Mouse (Mus musculus) stomach, postnatal 0 days (tissue): Measurements from ENCODE around the gene Tex44. TPM values are rescaled to one million over a fixed set of nuclear protein-coding genes. Genes with fewer than 3 reads are reported as not detected.
A peak's percentile ranks its signal among the peaks of the same experiment; 100 is the strongest.

Experiments used
- ATAC-seq: fragments of 200-750 bp; cut with Nextera tagmentation; 2 replicates; pipeline ENCODE4 v1.8.0; 2017; ENCODE audit not compliant: low FRiP score, low TSS enrichment
- DNase-seq: peaks from one replicate; pipeline ENCODE4 v3.0.0-alpha.2; 2016; ENCODE audit warnings: low spot score
- H3K27ac ChIP-seq: fragments of 300-500 bp; sonication (generic); replicated peaks from 2 replicates; pipeline ENCODE4 v1.5.1; 2014; ENCODE audit warnings: mild to moderate bottlenecking, control low read depth
- H3K27me3 ChIP-seq: fragments of 300-500 bp; sonication (generic); 2 replicates; pipeline ENCODE4 v1.6.1; 2014; ENCODE audit warnings: low read length; ENCODE audit not compliant: control insufficient read depth, insufficient read depth
- H3K36me3 ChIP-seq: fragments of 300-500 bp; sonication (generic); 2 replicates; pipeline ENCODE4 v1.6.1; 2014; ENCODE audit warnings: low read length, mixed read lengths; ENCODE audit not compliant: control insufficient read depth, insufficient read depth
- H3K4me1 ChIP-seq: fragments of 300-500 bp; sonication (generic); replicated peaks from 2 replicates; pipeline ENCODE4 v1.6.1; 2014; ENCODE audit warnings: antibody characterized with exemption; ENCODE audit not compliant: control insufficient read depth, insufficient read depth
- H3K4me2 ChIP-seq: fragments of 300-500 bp; sonication (generic); replicated peaks from 2 replicates; pipeline ENCODE4 v1.6.1; 2014; ENCODE audit warnings: low read depth, mild to moderate bottlenecking, control low read depth, moderate library complexity
- H3K4me3 ChIP-seq: fragments of 300-500 bp; sonication (generic); 2 replicates; pipeline ENCODE4 v1.5.1; 2014; ENCODE audit warnings: low read depth, low read length, control low read depth
- H3K9ac ChIP-seq: fragments of 300-500 bp; sonication (generic); 2 replicates; pipeline ENCODE4 v1.6.1; 2014; ENCODE audit warnings: mild to moderate bottlenecking, low read length, control low read depth, mixed read lengths
- H3K9me3 ChIP-seq: fragments of 300-500 bp; sonication (generic); 2 replicates; pipeline ENCODE4 v1.6.1; 2016; ENCODE audit warnings: low read length; ENCODE audit not compliant: control insufficient read depth
- CTCF ChIP-seq: IDR thresholded peaks from 2 replicates; pipeline ENCODE4 v1.5.1; 2016; ENCODE audit warnings: antibody characterized with exemption, low read depth, mild to moderate bottlenecking, moderate library complexity
- EP300 ChIP-seq: optimal IDR thresholded peaks from 2 replicates; pipeline ENCODE3; 2016; ENCODE audit warnings: antibody characterized with exemption
- WGBS: fragments of 180-500 bp; shearing (Covaris S2); extraction: QIAGEN DNeasy Blood & Tissue Kit; methylation state at CpG from one replicate; pipeline ENCODE4 v1.1.7; 2014; 5-methylcytosine and 5-hydroxymethylcytosine counted together
- polyA plus RNA-seq: library from polyadenylated mRNA; unstranded; fragments of >200 nt; fragmentation: Nextera tagmentation; extraction: Ambion mirVana; gene quantifications from 2 replicates; pipeline ENCODE4 v1.2.1, GENCODE M21; 2015

Gene Tex44
- polyA plus RNA-seq, 1 experiment from 2014 or later, result not detected

GRCm38 (mm10) chr1:86434001-86434400 is 7.9 kb downstream of the Tex44 start:
- Histone ChIP-seq H3K9ac (peak overlapping the region; percentile 65), H3K36me3 (no peaks in the 10 kb centered on the region), H3K27me3 (no peaks in the 10 kb centered on the region), H3K4me2 (peak overlapping the region; percentile 78), H3K27ac (peak overlapping the region; percentile 99), H3K4me1 (peaks cover 15% of the 10 kb centered on the region), H3K4me3 (peak overlapping the region; percentile 45), H3K9me3 (no peaks in the 10 kb centered on the region)
- DNase-seq, result no peak
- WGBS, result 0% methylated on average over 11 of the region's 12 CpGs
- TF ChIP-seq CTCF, result no peak
- peak; percentile 69 for ATAC-seq

GRCm38 (mm10) chr1:86434439-86435201 is 8.5 kb downstream of the Tex44 start:
- Histone ChIP-seq H3K9me3 (no peaks in the 10 kb centered on the region), H3K4me2 (peak overlapping the region; percentile 78), H3K4me1 (peaks cover 15% of the 10 kb centered on the region), H3K4me3 (peak overlapping the region; percentile 45), H3K27me3 (no peaks in the 10 kb centered on the region), H3K9ac (peak overlapping the region; percentile 75), H3K36me3 (no peaks in the 10 kb centered on the region), H3K27ac (peak overlapping the region; percentile 99)
- peak; percentile 99 for DNase-seq
- TF ChIP-seq EP300, result no peak
- TF ChIP-seq CTCF, result no peak; the same call in 1 of the 2 replicates
- peak; percentile 91 for ATAC-seq
- WGBS, result 3% methylated on average over 36 of the region's 46 CpGs

GRCm38 (mm10) chr1:86435302-86435821 is 9.2 kb downstream of the Tex44 start:
- no peaks in the 10 kb centered on the region for H3K9me3 ChIP-seq
- peak overlapping the region; percentile 78 for H3K4me2 ChIP-seq
- H3K4me1 ChIP-seq, result peaks cover 15% of the 10 kb centered on the region
- peak overlapping the region; percentile 99 for H3K27ac ChIP-seq
- H3K27me3 ChIP-seq, result no peaks in the 10 kb centered on the region
- no peak overlapping the region for H3K9ac ChIP-seq
- ATAC-seq (peak; percentile 39), DNase-seq (peak; percentile 76)
- H3K4me3 ChIP-seq, result peak overlapping the region; percentile 45; the same call in 1 of the 2 replicates
- no peak for TF ChIP-seq EP300
- WGBS, result 12% methylated on average over 13 of the region's 13 CpGs
- H3K36me3 ChIP-seq, result no peaks in the 10 kb centered on the region

DNA sequence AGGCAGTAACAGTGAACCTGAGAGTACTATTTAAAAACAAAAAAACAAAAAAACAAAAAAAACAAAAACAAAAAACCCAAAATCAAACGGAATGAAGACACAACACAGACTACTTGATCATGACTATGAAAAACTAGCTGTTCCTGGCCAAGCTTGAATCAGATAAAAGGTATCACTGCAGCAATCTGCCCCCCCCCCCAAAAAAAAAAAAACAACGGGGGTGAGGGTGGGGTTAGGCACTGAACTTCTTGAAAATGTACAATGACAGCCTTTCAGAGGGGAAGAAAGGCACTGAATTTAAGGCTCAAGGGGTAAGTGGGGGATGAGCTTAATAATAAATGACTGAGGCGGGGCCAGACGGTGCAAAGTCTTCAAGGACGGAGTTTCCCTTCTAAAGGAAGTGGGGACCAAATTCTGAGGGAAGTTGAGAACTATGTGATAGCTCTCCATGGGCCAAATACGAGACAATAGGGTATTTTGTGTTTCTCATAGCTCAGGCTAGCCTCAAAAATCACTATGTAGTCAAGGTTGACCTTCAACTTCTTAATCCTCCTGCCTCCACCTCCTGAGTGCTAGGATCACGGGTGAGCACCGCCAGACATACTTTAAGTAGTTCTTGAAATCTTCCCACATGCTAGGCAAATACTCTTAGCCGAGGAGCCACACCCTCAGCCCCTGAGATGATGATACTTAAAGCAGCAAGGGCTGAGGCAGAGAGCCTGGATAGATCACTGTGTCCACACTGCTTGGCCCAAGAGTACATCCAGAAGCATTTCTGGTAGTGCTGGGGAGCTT is 11.3 kb downstream of the Tex44 start:
- Histone ChIP-seq H3K36me3 (no peaks in the 10 kb centered on the region), H3K9ac (no peak overlapping the region; the same call in 1 of the 2 replicates), H3K9me3 (no peaks in the 10 kb centered on the region), H3K4me3 (no peak overlapping the region), H3K27me3 (no peaks in the 10 kb centered on the region), H3K4me2 (no peak overlapping the region), H3K4me1 (peaks cover 17% of the 10 kb centered on the region), H3K27ac (peak overlapping the region; percentile 40; the same call in 1 of the 2 replicates)
- TF ChIP-seq EP300 (no peak), CTCF (no peak)
- DNase-seq, result no peak
- WGBS, result 31% methylated on average over 9 of the region's 9 CpGs
- no peak for ATAC-seq

GRCm38 (mm10) chr1:86438014-86438319 is 11.8 kb downstream of the Tex44 start:
- 24% methylated on average over 6 of the region's 6 CpGs for WGBS
- Histone ChIP-seq H3K4me2 (no peak overlapping the region), H3K27ac (peak overlapping the region; percentile 40; the same call in 1 of the 2 replicates), H3K36me3 (no peaks in the 10 kb centered on the region), H3K4me1 (peaks cover 17% of the 10 kb centered on the region), H3K9me3 (no peaks in the 10 kb centered on the region), H3K9ac (no peak overlapping the region; the same call in 1 of the 2 replicates), H3K27me3 (no peaks in the 10 kb centered on the region), H3K4me3 (no peak overlapping the region)
- DNase-seq, result no peak
- no peak for TF ChIP-seq EP300
- no peak for TF ChIP-seq CTCF
- ATAC-seq, result no peak
